Mouse (Mus musculus): ENCODE measurements around the gene Msh4.

DNA sequence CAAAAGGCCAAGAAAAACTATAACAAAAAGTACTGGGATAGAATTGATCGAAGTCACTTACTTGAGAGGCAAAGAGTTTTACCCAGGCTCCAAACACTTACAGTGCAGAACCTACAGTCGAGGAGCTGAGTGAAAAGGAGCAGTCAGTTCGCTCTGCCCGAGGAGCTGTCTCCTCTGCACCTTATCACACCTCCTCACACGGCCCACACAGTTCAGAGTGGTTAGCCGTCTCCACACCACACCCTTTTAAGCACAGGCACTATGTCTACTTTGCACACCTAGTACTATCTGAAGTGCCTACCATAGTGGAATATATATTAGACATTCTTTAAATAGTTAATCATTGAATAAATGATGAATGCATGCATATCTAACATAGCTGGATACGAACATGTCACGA lies 53.7 kb downstream of the Msh4 start:
- TF ChIP-seq CTCF (IDR thresholded peaks at IDR 0.05; ENCODE audit: low read depth, low read length) (no peak), TAL1 (conservative IDR thresholded peaks at IDR 0.05; ENCODE audit: low read depth, low read length) (peak; percentile 18; the same call in 1 of the 2 replicates), GATA2 (IDR thresholded peaks at IDR 0.05; ENCODE audit: borderline replicate concordance, low read depth, low read length) (no peak), GATA1 (IDR thresholded peaks at IDR 0.05; ENCODE audit: borderline replicate concordance, low read length) (no peak)
